Mouse (Mus musculus): ENCODE data around the gene Scube2.

- TF ChIP-seq POLR2A (IDR thresholded peaks at IDR 0.05; ENCODE audit: insufficient read depth, low read depth, low read length) (no peak), CTCF (IDR thresholded peaks at IDR 0.05) (no peak), EP300 (IDR thresholded peaks at IDR 0.05; ENCODE audit: insufficient read depth, low read depth, low read length) (no peak)
These were observed 83.8 kb downstream of the Scube2 start, which contains the start of gene Nrip3 for GRCm38 (mm10) chr7:109781470-109782203.

Measured in heart, adult 2 months (tissue).